Mouse (Mus musculus) midbrain, postnatal 0 days (tissue): ENCODE data around the gene Btnl2. TPM values are rescaled to one million over a fixed set of nuclear protein-coding genes. Genes with fewer than 3 reads are reported as not detected.

ENCODE experiments used
- ATAC-seq: fragments of 200-750 bp; cut with Nextera tagmentation; 2 replicates; pipeline ENCODE4 v1.8.0; 2017; ENCODE audit warnings: moderate number of reproducible peaks, mild to moderate bottlenecking, moderate TSS enrichment, moderate library complexity; ENCODE audit not compliant: low FRiP score
- DNase-seq: peaks from one replicate; pipeline ENCODE4 v3.0.0-alpha.2; 2015; ENCODE audit warnings: low spot score
- H3K27ac ChIP-seq: fragments of 300-500 bp; sonication (generic); 2 replicates; pipeline ENCODE4 v1.5.1; 2014; ENCODE audit warnings: low read depth, mild to moderate bottlenecking, low read length, mixed read lengths
- H3K27me3 ChIP-seq: fragments of 300-500 bp; sonication (generic); 2 replicates; pipeline ENCODE4 v1.6.1; 2014; ENCODE audit warnings: low read length, control low read depth, mixed read lengths; ENCODE audit not compliant: insufficient read depth
- H3K36me3 ChIP-seq: fragments of 300-500 bp; sonication (generic); 2 replicates; pipeline ENCODE4 v1.6.1; 2014; ENCODE audit warnings: low read length, control low read depth, mixed read lengths; ENCODE audit not compliant: insufficient read depth
- H3K4me1 ChIP-seq: fragments of 300-500 bp; sonication (generic); 2 replicates; pipeline ENCODE4 v1.6.1; 2014; ENCODE audit warnings: mild to moderate bottlenecking, control low read depth, antibody characterized with exemption, low read length, mixed read lengths; ENCODE audit not compliant: insufficient read depth
- H3K4me2 ChIP-seq: fragments of 300-500 bp; sonication (generic); 2 replicates; pipeline ENCODE4 v1.6.1; 2014; ENCODE audit warnings: low read depth, mild to moderate bottlenecking, low read length, mixed read lengths; ENCODE audit not compliant: poor library complexity, severe bottlenecking
- H3K4me3 ChIP-seq: fragments of 300-500 bp; sonication (generic); 2 replicates; pipeline ENCODE4 v1.5.1; 2014; ENCODE audit warnings: low read depth, mild to moderate bottlenecking, low read length, moderate library complexity
- H3K9ac ChIP-seq: fragments of 300-500 bp; sonication (generic); replicated peaks from 2 replicates; pipeline ENCODE4 v1.6.1; 2014; ENCODE audit warnings: mild to moderate bottlenecking, low read length, moderate library complexity, mixed read lengths; ENCODE audit not compliant: poor library complexity, severe bottlenecking
- H3K9me3 ChIP-seq: fragments of 300-500 bp; sonication (generic); 2 replicates; pipeline ENCODE4 v1.6.1; 2016; ENCODE audit warnings: low read length, control low read depth
- CTCF ChIP-seq: IDR thresholded peaks from 2 replicates; pipeline ENCODE4 v1.5.1; 2016; ENCODE audit warnings: antibody characterized with exemption, mild to moderate bottlenecking
- WGBS: fragments of 180-500 bp; shearing (Covaris S2); extraction: QIAGEN DNeasy Blood & Tissue Kit; methylation state at CpG from one replicate; pipeline ENCODE4 v1.1.7; 2014; 5-methylcytosine and 5-hydroxymethylcytosine counted together
- polyA plus RNA-seq: library from polyadenylated mRNA; unstranded; fragments of >200 nt; fragmentation: Nextera tagmentation; extraction: Ambion mirVana; gene quantifications from 2 replicates; pipeline ENCODE4 v1.2.1, GENCODE M21; 2015
- total RNA-seq: library from RNA; depleted of rRNA; stranded (reverse); fragments of >200 nt; gene quantifications from 2 replicates; pipeline ENCODE4 v1.2.3, GENCODE M21; 2014

Btnl2 gene
- total and polyA plus RNA-seq, 2 experiments from 2014 or later: not detected

GRCm38 (mm10) chr17:34354940-34355339 is 318 bp downstream of the Btnl2 start:
- TF ChIP-seq CTCF: no peak
- no peak overlapping the region for H3K27ac ChIP-seq
- no peak overlapping the region for H3K4me3 ChIP-seq
- H3K9ac ChIP-seq: no peak overlapping the region
- H3K36me3 ChIP-seq: no peaks in the 10 kb centered on the region
- ATAC-seq: no peak
- DNase-seq: no peak
- no peaks in the 10 kb centered on the region for H3K9me3 ChIP-seq
- no peaks in the 10 kb centered on the region for H3K4me1 ChIP-seq
- 86% methylated on average over 1 of the region's 1 CpGs for whole genome bisulfite sequencing
- no peak overlapping the region for H3K4me2 ChIP-seq
- H3K27me3 ChIP-seq: no peaks in the 10 kb centered on the region

- H3K4me2 ChIP-seq: no peak overlapping the region
- no peaks in the 10 kb centered on the region for H3K9me3 ChIP-seq
- no peak for ATAC-seq
- no peaks in the 10 kb centered on the region for H3K4me1 ChIP-seq
- H3K27ac ChIP-seq: no peak overlapping the region
- DNase-seq: no peak
- H3K27me3 ChIP-seq: no peaks in the 10 kb centered on the region
- H3K36me3 ChIP-seq: no peaks in the 10 kb centered on the region
- H3K9ac ChIP-seq: no peak overlapping the region
- no peak for TF ChIP-seq CTCF
- 85% methylated on average over 15 of the region's 15 CpGs for WGBS
- H3K4me3 ChIP-seq: no peak overlapping the region
These were observed 8.4 kb downstream of the Btnl2 start for GRCm38 (mm10) chr17:34362954-34363546.

- no peak overlapping the region for H3K4me2 ChIP-seq
- no peak for TF ChIP-seq CTCF
- no peak overlapping the region for H3K4me3 ChIP-seq
- H3K27ac ChIP-seq: no peak overlapping the region
- 74% methylated on average over 3 of the region's 3 CpGs for WGBS
- no peaks in the 10 kb centered on the region for H3K9me3 ChIP-seq
- ATAC-seq (no peak), DNase-seq (no peak)
- no peak overlapping the region for H3K9ac ChIP-seq
- no peaks in the 10 kb centered on the region for H3K27me3 ChIP-seq
- no peaks in the 10 kb centered on the region for H3K4me1 ChIP-seq
- no peaks in the 10 kb centered on the region for H3K36me3 ChIP-seq
These were observed 9.2 kb downstream of the Btnl2 start for GRCm38 (mm10) chr17:34363676-34364310.

GRCm38 (mm10) chr17:34365031-34365430 is 10.4 kb downstream of the Btnl2 start:
- no peaks in the 10 kb centered on the region for H3K27me3 ChIP-seq
- no peak for DNase-seq
- no peak for TF ChIP-seq CTCF
- H3K4me1 ChIP-seq: no peaks in the 10 kb centered on the region
- 82% methylated on average over 10 of the region's 10 CpGs for WGBS
- H3K4me3 ChIP-seq: no peak overlapping the region
- H3K9ac ChIP-seq: no peak overlapping the region
- no peaks in the 10 kb centered on the region for H3K9me3 ChIP-seq
- H3K27ac ChIP-seq: no peak overlapping the region
- ATAC-seq: no peak
- H3K36me3 ChIP-seq: no peaks in the 10 kb centered on the region
- H3K4me2 ChIP-seq: no peak overlapping the region

GRCm38 (mm10) chr17:34370563-34370962 is 15.9 kb downstream of the Btnl2 start:
- no peaks in the 10 kb centered on the region for H3K9me3 ChIP-seq
- H3K9ac ChIP-seq: no peak overlapping the region
- H3K36me3 ChIP-seq: no peaks in the 10 kb centered on the region
- H3K27ac ChIP-seq: no peak overlapping the region
- DNase-seq (no peak), ATAC-seq (no peak)
- 85% methylated on average over 4 of the region's 4 CpGs for WGBS
- H3K4me2 ChIP-seq: no peak overlapping the region
- H3K27me3 ChIP-seq: no peaks in the 10 kb centered on the region
- no peak overlapping the region for H3K4me3 ChIP-seq
- no peak for TF ChIP-seq CTCF
- H3K4me1 ChIP-seq: no peaks in the 10 kb centered on the region

- H3K9me3 ChIP-seq: no peaks in the 10 kb centered on the region
- no peak overlapping the region for H3K4me2 ChIP-seq
- no peaks in the 10 kb centered on the region for H3K27me3 ChIP-seq
- H3K36me3 ChIP-seq: no peaks in the 10 kb centered on the region
- DNase-seq (no peak), ATAC-seq (no peak)
- H3K4me3 ChIP-seq: no peak overlapping the region
- TF ChIP-seq CTCF: no peak
- H3K9ac ChIP-seq: no peak overlapping the region
- H3K4me1 ChIP-seq: no peaks in the 10 kb centered on the region
- 80% methylated on average over 6 of the region's 6 CpGs for WGBS
- H3K27ac ChIP-seq: no peak overlapping the region
These were observed 18.6 kb downstream of the Btnl2 start for GRCm38 (mm10) chr17:34373055-34373709.
